23 mouse cellular contexts compared by ENCODE assay signal in genomic region chr10:12842543-12842942, GRCm38 (mm10). TPM values are rescaled to one million over a fixed set of nuclear protein-coding genes. Genes with fewer than 3 reads are reported as not detected.
DNase-seq lines count a peak whose midpoint lies in the region; ATAC-seq and TF ChIP-seq lines count a peak whose summit lies in the region.
"Had no signal": no experiment of that assay in that cellular context is flagged by ENCODE, and none has a peak within 500 bp of the region (broad histone marks: within the 10 kb centered on the region; RNA-seq: fewer than 3 reads in every experiment).

No protein-coding gene starts in this region.

- peaks cover 4% of the 10 kb centered on the region for H3K4me1 ChIP-seq in liver, embryonic 11.5 days (replicated peaks; ENCODE audit: control insufficient read depth, insufficient read depth, low read length)
- H3K4me1 ChIP-seq in megakaryocyte, embryonic 14.5 days = peaks cover 40% of the 10 kb centered on the region
- H3K4me1 ChIP-seq in kidney, adult 2 months (ENCODE audit: control insufficient read depth, insufficient read depth, low read length) = peaks cover 9% of the 10 kb centered on the region
- H3K4me1 ChIP-seq: forebrain, embryonic 12.5 days; limb, embryonic 13.5 days; midbrain, embryonic 13.5 days; stomach, embryonic 15.5 days had no signal

- H3K36me3 ChIP-seq in liver, embryonic 11.5 days (ENCODE audit: control insufficient read depth, insufficient read depth, low read length) = no peaks in the 10 kb centered on the region
- peaks cover 34% of the 10 kb centered on the region for H3K36me3 ChIP-seq in megakaryocyte, embryonic 14.5 days (replicated peaks; ENCODE audit: low read length)
- no peaks in the 10 kb centered on the region for H3K36me3 ChIP-seq in kidney, adult 2 months (ENCODE audit: control insufficient read depth, insufficient read depth, low read length)
- H3K36me3 ChIP-seq: forebrain, embryonic 12.5 days; heart, embryonic 15.5 days; limb, embryonic 13.5 days; midbrain, embryonic 13.5 days; stomach, embryonic 15.5 days had no signal

- no peak for TF ChIP-seq POLR2A in kidney, adult 2 months (IDR thresholded peaks at IDR 0.05; ENCODE audit: low read depth, low read length)

- H3K9me3 ChIP-seq in liver, embryonic 11.5 days (ENCODE audit: control insufficient read depth, low read length) = no peaks in the 10 kb centered on the region
- H3K9me3 ChIP-seq in megakaryocyte, embryonic 14.5 days = no peaks in the 10 kb centered on the region
- H3K9me3 ChIP-seq: embryonic facial prominence, embryonic 10.5 days; forebrain, embryonic 12.5 days; heart, embryonic 15.5 days; limb, embryonic 13.5 days; midbrain, embryonic 13.5 days; stomach, embryonic 15.5 days had no signal

- DNase-seq in liver, embryonic 11.5 days (ENCODE audit: low spot score) = no peak
- no peak for DNase-seq in liver
- DNase-seq in CD4-positive helper T cell, adult 2 months (ENCODE audit: low read depth, low spot score) = peak; percentile 71
- DNase-seq in kidney, adult 18-20 months = no peak
- no peak for DNase-seq in lung, postnatal 36 days
- no peak for DNase-seq in kidney, adult 2 months
- DNase-seq: adrenal gland, postnatal 25 days; B cell, adult 2 months; cerebellum, adult 11-12 months; cerebellum, postnatal 36 days; heart, adult 18-20 months; right cerebral cortex, postnatal 25 days; thymus, postnatal 14 days had no signal

- no peak overlapping the region for H3K27ac ChIP-seq in liver, embryonic 11.5 days (ENCODE audit: low read depth, low read length)
- no peak overlapping the region for H3K27ac ChIP-seq in kidney, adult 2 months (ENCODE audit: insufficient read depth, low read depth, low read length)
- H3K27ac ChIP-seq: embryonic facial prominence, embryonic 10.5 days; forebrain, embryonic 12.5 days; heart, embryonic 15.5 days; kidney, postnatal 0 days; limb, embryonic 13.5 days; midbrain, embryonic 13.5 days; stomach, embryonic 15.5 days had no signal

- H3K4me3 ChIP-seq in liver, embryonic 11.5 days (ENCODE audit: low read depth, low read length) = no peak overlapping the region
- peak overlapping the region; percentile 60 for H3K4me3 ChIP-seq in megakaryocyte, embryonic 14.5 days (replicated peaks)
- H3K4me3 ChIP-seq in kidney, adult 2 months (ENCODE audit: insufficient read depth, low read depth, low read length) = no peak overlapping the region
- H3K4me3 ChIP-seq: embryonic facial prominence, embryonic 10.5 days; forebrain, embryonic 12.5 days; heart, embryonic 15.5 days; limb, embryonic 13.5 days; midbrain, embryonic 13.5 days; stomach, embryonic 15.5 days had no signal

- no peaks in the 10 kb centered on the region for H3K27me3 ChIP-seq in liver, embryonic 11.5 days (replicated peaks; ENCODE audit: control insufficient read depth, insufficient read depth, low read length)
- H3K27me3 ChIP-seq in megakaryocyte, embryonic 14.5 days (replicated peaks) = no peaks in the 10 kb centered on the region
- H3K27me3 ChIP-seq in kidney, adult 2 months (replicated peaks; ENCODE audit: control insufficient read depth, insufficient read depth, low read length) = no peaks in the 10 kb centered on the region
- H3K27me3 ChIP-seq: forebrain, embryonic 12.5 days; heart, embryonic 15.5 days; limb, embryonic 13.5 days; midbrain, embryonic 13.5 days; Patski; stomach, embryonic 15.5 days had no signal

- WGBS in liver, embryonic 11.5 days = 56% methylated on average over 4 of the region's 4 CpGs
- WGBS in kidney, adult 2 months = 77% methylated on average over 4 of the region's 4 CpGs

- H3K9ac ChIP-seq in liver, embryonic 11.5 days (ENCODE audit: low read depth, low read length) = no peak overlapping the region
- H3K9ac ChIP-seq: forebrain, embryonic 12.5 days; heart, embryonic 15.5 days; limb, embryonic 13.5 days; midbrain, embryonic 13.5 days; stomach, embryonic 15.5 days had no signal

- H3K4me2 ChIP-seq in liver, embryonic 11.5 days = no peak overlapping the region
- H3K4me2 ChIP-seq: forebrain, embryonic 12.5 days; heart, embryonic 15.5 days; limb, embryonic 13.5 days; midbrain, embryonic 13.5 days; stomach, embryonic 15.5 days had no signal

- ATAC-seq in liver, embryonic 11.5 days (replicated peaks; ENCODE audit: low FRiP score) = peak; percentile 15; the same call in 1 of the 2 replicates
- peak; percentile 88 for ATAC-seq in activated CD4-positive, CD25-positive, alpha-beta regulatory T cell, adult 4 months
- ATAC-seq: midbrain, embryonic 13.5 days; Patski had no signal

- TF ChIP-seq CTCF in kidney, adult 2 months (conservative IDR thresholded peaks at IDR 0.05; ENCODE audit: insufficient read depth, insufficient read length, low read depth, low read length) = no peak

RNA-seq across cellular contexts. Expression of gene Utrn, which starts 26.6 kb away (rescaled TPM):
- 19.8 and 23.0 TPM in 2 replicates for polyA plus RNA-seq in liver, embryonic 11.5 days (2014; fragmentation: Nextera tagmentation; extraction: Ambion mirVana)
- 100 to 1,000 TPM; 255 to 319 TPM for polyA plus RNA-seq in activated CD4-positive, CD25-positive, alpha-beta regulatory T cell, adult 4 months (2017; shearing (Covaris generic))
- 0.64 and 6.1 TPM in 2 replicates for polyA plus RNA-seq in megakaryocyte, embryonic 14.5 days (2012; ENCODE audit: insufficient read depth, low replicate concordance)
- polyA plus RNA-seq in kidney, adult 2 months (2012; rRNA removed) = 20.8 and 21.1 TPM in 2 replicates

Comparison
In these comparisons a context has a peak if more than half of its experiments do, and no peak if none do; other contexts are left out.
1. RNA of gene Utrn, which starts 26.6 kb away (polyA plus RNA-seq): 255 to 319 TPM in activated CD4-positive, CD25-positive, alpha-beta regulatory T cell, adult 4 months; 19.8 to 23.0 TPM in liver, embryonic 11.5 days, 20.8 to 21.1 TPM in kidney, adult 2 months and 0.64 to 6.1 TPM in megakaryocyte, embryonic 14.5 days; every median in the first group is over 10 times any median in the second.